Mouse (Mus musculus) 416B (cell line): ENCODE measurements around the gene Htatsf1.

ENCODE experiments used
- DNase-seq: peaks from one replicate; pipeline ENCODE4 v3.0.0; 2011; ENCODE audit warnings: low read depth

Htatsf1 gene

DNA sequence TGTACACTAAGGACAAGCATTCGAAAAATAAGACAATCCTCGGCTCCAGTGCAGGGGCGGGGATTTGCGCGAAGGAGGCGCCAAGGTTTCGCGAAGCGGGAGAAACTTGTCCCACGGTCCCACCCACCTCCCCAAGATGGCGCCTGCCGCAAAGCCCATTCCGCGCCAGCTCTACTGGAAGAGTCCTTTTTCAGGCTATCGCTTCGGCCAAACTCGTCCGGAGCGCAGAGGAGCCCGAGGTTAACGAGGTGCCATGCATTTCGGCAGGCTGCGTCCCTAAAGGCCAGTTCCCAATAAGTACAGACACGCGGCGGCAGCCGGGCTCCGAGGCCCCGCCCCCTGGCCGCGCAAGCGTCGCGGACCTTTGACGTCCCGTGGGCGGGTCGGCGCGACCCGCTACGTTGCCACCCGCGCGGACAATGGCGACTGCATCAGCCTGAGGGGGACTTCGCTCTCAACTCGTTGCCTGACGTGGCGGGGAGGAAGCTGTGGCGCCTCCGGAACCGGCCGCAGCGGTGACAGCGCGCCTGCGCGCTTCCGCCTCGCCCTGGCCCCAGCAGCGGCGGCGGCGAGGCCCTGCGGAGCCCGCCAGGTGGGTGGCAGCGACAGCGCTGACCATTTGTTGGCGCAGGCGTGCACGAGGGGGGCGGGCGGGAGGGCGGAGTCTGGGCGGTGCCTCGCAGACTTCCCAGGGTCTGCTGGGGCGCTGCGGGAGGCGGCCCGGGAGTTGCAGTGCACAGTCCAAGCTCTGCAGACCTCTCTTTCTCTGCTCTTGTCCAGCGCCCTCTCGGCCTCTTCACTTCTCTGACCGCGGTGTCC is at the start of gene Htatsf1:
Gene Htatsf1 (plus strand): TSS at position 410 of the 819 bp plus-strand sequence.
- DNase-seq, result peak; percentile 83

DNA sequence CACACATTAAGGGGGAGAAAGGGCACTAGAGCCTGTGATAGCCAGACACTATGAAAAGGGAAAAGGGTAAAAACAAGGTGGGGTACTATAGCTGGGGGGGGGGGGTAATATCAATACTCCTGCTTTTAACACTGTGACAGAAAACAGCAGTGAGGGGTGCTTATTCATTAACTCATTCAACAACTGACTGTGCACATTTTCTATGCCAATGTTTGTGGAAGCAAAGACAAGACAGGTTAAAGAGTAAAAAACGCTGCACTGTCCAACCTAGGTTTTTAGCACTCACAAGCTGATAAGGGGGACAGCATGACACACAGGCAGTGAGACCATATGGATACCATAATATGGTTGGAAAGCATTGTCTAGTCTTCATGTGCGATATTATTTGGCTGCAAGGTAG is 40.5 kb upstream of the Htatsf1 start:
- DNase-seq, result no peak

DNA sequence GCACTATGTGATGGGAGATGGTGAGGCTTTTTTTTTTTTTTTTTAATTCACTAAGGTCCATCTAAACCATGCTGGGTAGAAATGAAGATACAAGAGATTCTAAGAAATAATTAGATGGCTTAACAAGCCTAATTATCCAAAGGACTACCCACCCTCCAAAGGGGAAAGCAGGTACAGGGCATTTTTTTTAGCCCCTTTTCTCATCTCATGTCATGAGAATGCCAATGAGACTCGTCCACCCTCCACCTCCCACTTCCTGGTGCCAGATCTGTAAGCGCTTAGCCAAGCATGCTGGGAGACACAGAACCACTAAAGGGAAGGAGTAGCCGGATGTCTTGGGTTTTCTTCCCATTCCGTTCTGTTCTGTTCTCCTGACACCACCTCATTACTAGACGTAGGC is 10.6 kb upstream of the Htatsf1 start, which contains the start of gene Brs3:
Gene Brs3 (plus strand): TSS at position 301 of the 400 bp plus-strand sequence.
- DNase-seq, result no peak

DNA sequence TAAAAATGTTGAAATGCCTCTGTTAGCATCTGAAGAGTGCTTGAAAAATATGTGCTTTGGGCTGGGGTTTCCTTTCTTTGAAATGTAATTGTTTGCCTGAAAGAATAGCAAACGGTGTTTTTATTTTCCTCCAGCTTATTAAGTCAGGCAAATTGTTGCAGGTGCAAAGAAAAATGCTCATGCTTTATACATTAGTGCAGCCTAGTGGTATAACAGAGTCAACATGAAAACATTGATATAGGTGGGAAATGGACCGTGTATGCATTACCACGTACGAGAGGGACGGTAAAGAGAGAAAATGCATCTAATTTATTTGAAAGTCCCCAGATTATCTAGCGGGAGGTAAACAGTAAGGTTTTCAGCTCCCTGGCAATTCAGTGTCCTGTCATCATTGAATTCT is 9.5 kb upstream of the Htatsf1 start:
- DNase-seq, result no peak

DNA sequence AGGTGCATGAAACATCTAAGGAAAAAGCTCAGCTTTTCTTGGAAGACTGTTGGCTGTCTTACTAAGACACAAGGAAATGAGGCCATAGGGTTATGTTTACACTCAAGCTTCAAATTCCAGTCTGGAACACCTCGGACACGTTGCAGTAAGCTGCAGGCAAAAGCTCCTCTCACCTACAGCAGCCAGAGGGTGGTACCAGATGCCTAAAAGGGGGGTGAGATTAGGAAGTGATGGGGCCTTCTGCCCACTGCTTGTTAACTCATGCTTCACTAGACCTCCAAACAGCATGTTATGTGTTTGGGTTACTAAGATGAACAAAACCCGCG is 572 bp upstream of the Htatsf1 start:
- no peak for DNase-seq

DNA sequence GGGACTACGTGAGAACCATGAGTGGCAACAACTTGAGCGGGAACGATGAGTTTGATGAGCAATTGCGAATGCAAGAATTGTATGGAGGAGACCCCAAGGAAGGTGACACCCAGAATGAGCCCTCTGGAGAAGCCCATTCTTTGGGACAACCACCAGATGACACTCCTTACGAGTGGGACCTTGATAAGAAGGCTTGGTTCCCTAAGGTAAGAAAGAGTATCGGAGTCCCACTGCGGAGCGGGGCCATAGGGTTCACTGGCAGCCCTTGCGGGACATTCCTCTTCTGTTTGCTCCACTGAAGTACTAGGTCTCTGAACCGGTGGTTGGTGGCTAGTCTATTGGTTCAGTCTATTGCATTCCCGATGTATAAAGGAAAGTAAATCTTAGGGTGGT is 606 bp downstream of the Htatsf1 start:
- DNase-seq, result no peak

DNA sequence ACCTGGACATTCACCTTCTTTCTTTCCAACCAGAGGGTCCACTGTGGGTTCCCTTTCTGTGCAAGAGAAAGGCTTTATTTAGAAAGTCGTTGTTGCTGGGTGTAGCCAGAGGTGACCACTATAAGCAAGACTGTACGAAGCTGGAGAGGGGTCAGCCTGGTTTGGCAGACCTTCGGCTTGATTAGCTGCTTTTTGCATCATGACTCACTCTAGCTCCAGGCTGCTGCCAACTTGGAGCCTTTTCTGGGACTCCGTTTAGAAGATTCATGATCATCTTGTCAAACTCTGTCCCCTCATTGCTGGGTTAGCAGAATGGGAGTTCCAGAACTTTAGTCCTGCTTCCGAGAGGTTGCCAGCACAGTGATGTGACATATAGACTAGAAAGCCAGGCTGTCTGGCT is 28.1 kb downstream of the Htatsf1 start:
- no peak for DNase-seq

DNA sequence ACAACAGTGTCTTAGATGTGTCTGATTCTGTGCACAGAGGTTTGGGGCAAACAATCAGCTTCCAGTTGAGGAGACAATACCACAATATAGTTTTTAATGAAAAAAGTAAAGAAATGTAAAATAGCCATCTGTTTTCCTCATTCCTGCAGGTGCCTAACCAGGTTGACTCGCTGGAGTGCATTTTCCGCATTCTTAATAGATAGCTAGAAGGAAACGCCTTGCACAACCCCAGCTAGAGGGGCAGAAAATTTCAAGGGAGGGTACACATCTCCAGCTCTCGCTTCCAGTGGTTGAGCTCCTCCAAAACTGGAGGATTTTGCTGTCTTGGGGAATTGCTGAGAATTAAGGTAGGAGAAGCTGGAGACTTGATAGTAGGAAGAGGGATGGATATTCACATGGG is 34.4 kb downstream of the Htatsf1 start, which contains the start of gene Vgll1:
Gene Vgll1 (plus strand): TSS at position 301 of the 400 bp plus-strand sequence.
- DNase-seq, result no peak

DNA sequence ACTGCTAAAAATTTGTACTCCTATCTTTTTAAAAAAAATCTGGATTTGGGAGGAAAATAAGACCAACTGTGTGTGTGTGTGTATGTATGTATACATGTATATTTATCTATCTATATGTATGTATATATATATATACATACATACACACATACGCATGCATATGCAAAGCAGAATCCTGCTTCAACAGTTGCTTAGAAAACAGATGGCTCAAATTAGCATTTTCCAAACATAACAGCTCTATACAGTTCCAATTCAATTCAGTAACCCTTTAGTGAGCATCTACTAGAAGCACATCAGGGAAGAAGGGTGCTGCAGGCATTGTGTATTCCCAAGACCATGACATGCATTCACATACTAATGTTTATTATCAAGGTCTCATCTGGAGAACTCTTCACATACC is 50.0 kb downstream of the Htatsf1 start:
- no peak for DNase-seq

DNA sequence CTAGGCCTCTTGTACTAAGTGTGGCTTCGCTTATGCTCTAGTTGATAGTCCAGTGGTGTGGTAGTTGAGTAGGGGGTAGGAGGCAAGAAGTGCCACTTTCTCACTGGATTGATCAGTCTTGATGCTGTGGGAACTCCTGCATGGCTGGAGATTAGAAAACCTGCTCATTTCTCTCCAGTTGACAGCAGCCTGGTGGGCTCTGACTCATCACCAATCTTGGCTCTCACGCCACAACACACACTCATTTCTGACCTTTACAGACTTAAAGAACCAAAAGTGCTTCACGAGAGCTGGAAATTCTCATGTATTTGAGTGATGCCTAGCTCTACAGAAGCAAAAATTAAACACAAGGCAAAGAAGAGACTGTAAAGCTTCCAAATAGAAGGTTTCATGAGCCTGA is 53.6 kb downstream of the Htatsf1 start:
- no peak for DNase-seq
